Mouse (Mus musculus): Measurements from ENCODE around the gene Vash1.

- no peak for TF ChIP-seq CTCF (IDR thresholded peaks at IDR 0.05; ENCODE audit: borderline replicate concordance, control insufficient read depth, extremely low read depth, insufficient read depth, low read length, poor library complexity)
- TF ChIP-seq POLR2A (IDR thresholded peaks at IDR 0.05; ENCODE audit: control insufficient read depth, extremely low read depth, insufficient read depth, low read length, poor library complexity): no peak
Observed at GRCm38 (mm10) chr12:86651301-86651860, 27.1 kb upstream of the Vash1 start.
